Mouse (Mus musculus): ENCODE results near the gene Syngap1.

- TF ChIP-seq CTCF (IDR thresholded peaks at IDR 0.05; ENCODE audit: low read depth) (no peak), EP300 (IDR thresholded peaks at IDR 0.05; ENCODE audit: low read depth) (no peak)
Measured at GRCm38 (mm10) chr17:27018555-27019196, 77.6 kb downstream of the Syngap1 start.

Data from liver, embryonic 14.5 days (tissue).